Mouse (Mus musculus): ENCODE measurements around the gene Cacng4.
A peak's percentile ranks its signal among the peaks of the same experiment; 100 is the strongest.

DNA sequence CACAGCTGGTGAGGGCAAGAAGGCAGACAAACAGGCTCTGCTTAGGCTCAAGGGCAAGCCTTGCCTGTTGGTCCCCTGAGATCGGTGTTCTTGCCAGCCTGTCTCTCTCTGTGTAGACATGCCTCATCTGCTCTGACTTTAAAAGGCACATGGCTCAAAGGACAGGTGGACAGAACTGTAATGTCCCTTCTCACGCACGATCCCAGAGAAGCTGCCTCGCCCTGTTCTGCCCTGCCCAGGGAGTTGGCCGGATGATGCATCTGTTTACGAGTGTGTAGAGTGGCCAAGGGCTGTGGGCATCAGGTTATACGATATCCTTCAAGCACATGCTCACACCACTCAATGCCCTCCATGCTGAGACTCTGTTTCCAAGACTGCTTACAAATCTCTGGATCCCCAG, 80.0 kb downstream of the Cacng4 start:
- no peak for TF ChIP-seq CTCF (IDR thresholded peaks at IDR 0.05; ENCODE audit: control insufficient read depth, insufficient read depth, insufficient read length)
- TF ChIP-seq MAX (IDR thresholded peaks at IDR 0.05), result peak; percentile 80

All from C2C12 (cell line).